In the genomic region with DNA sequence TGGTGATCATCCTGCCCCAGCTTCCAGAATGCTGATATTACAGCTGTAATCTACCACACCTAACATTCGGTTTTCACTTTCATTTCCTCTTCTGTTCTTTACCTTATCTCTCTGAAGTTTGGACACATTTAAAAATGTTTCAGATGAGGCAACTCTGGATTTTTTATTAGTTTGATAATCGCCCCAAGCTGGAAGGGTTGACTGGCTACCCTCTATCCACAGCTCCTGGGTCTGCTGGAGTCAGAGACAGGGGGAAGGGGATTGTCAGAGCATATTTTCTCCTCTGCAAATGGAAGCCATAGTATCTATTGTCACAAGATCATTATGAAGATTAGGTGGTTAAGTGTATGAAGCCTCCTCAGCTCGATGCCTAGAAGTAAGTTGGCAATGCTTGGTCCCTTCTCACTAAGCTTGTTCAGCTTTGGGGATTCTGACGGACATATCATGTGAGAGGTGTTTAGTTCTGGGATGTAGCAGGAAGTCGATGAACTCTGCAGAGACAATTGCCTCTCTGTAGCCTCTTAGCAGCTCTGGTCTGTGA, we compare ENCODE assay signal across 7 mouse cellular contexts. TPM values are rescaled to one million over a fixed set of nuclear protein-coding genes. Genes with fewer than 3 reads are reported as not detected.
A peak's percentile ranks its signal among the peaks of the same experiment; 100 is the strongest.
DNase-seq lines count a peak whose midpoint lies in the region; ATAC-seq and TF ChIP-seq lines count a peak whose summit lies in the region.

No protein-coding gene starts in this region.

- peak overlapping the region; percentile 98; the same call in 1 of the 2 replicates for H3K4me3 ChIP-seq in embryonic facial prominence, embryonic 12.5 days
- peak overlapping the region; percentile 80 for H3K4me3 ChIP-seq in intestine, postnatal 0 days (ENCODE audit: low read depth, low read length)

- peak overlapping the region; percentile 99 for H3K27ac ChIP-seq in embryonic facial prominence, embryonic 12.5 days
- H3K27ac ChIP-seq in intestine, postnatal 0 days (ENCODE audit: low read depth, low read length), result peak overlapping the region; percentile 8; the same call in 1 of the 2 replicates

- peaks cover 6% of the 10 kb centered on the region for H3K4me1 ChIP-seq in embryonic facial prominence, embryonic 12.5 days
- H3K4me1 ChIP-seq in intestine, postnatal 0 days (replicated peaks; ENCODE audit: control insufficient read depth, insufficient read depth, low read length), result 0 out of 2 replicates have a peak, but pooled peaks cover 3% of the 10 kb centered on the region

- H3K9ac ChIP-seq in embryonic facial prominence, embryonic 12.5 days, result 0 out of 2 replicates have a peak overlapping the region, but pooled peaks have one; percentile 100
- 0 out of 2 replicates have a peak overlapping the region, but pooled peaks have one; percentile 93 for H3K9ac ChIP-seq in intestine, postnatal 0 days (ENCODE audit: low read depth, low read length)

- no peaks in the 10 kb centered on the region for H3K27me3 ChIP-seq in embryonic facial prominence, embryonic 12.5 days
- no peaks in the 10 kb centered on the region for H3K27me3 ChIP-seq in intestine, postnatal 0 days (replicated peaks; ENCODE audit: control insufficient read depth, insufficient read depth, low read length)

- peaks cover 7% of the 10 kb centered on the region; the same call in 1 of the 2 replicates for H3K36me3 ChIP-seq in embryonic facial prominence, embryonic 12.5 days
- no peaks in the 10 kb centered on the region for H3K36me3 ChIP-seq in intestine, postnatal 0 days (ENCODE audit: control insufficient read depth, insufficient read depth)

- no peaks in the 10 kb centered on the region for H3K9me3 ChIP-seq in embryonic facial prominence, embryonic 12.5 days
- no peaks in the 10 kb centered on the region for H3K9me3 ChIP-seq in intestine, postnatal 0 days (ENCODE audit: control insufficient read depth)

- DNase-seq in 3T3-L1 (ENCODE audit: low read depth, low spot score), result peak; percentile 56
- peak; percentile 48 for DNase-seq in CD4-positive helper T cell, adult 2 months (ENCODE audit: low read depth, low spot score)
- peak; percentile 49 to 53 for DNase-seq in natural killer cell, adult 2 months (ENCODE audit: low spot score in 2 of 2)
- no peak for DNase-seq in ovary, postnatal 36 days (ENCODE audit: low spot score)
- no peak for DNase-seq in kidney, postnatal 10 days

- peak overlapping the region; percentile 76 for H3K4me2 ChIP-seq in embryonic facial prominence, embryonic 12.5 days (replicated peaks)
- peak overlapping the region; percentile 90 for H3K4me2 ChIP-seq in intestine, postnatal 0 days (replicated peaks; ENCODE audit: low read depth)

- no peak for ATAC-seq in embryonic facial prominence, embryonic 12.5 days (ENCODE audit: insufficient number of reproducible peaks, insufficient read depth, low FRiP score, low TSS enrichment)
- ATAC-seq in intestine, postnatal 0 days, result no peak

- WGBS in embryonic facial prominence, embryonic 12.5 days, result 32% methylated on average over 5 of the region's 5 CpGs
- 11% methylated on average over 5 of the region's 5 CpGs for WGBS in intestine, postnatal 0 days

- TF ChIP-seq CTCF in intestine, postnatal 0 days (IDR thresholded peaks at IDR 0.05; ENCODE audit: low read depth), result no peak

RNA-seq across cellular contexts. Expression of a gene that starts 1.0 kb away (rescaled TPM):
- 140 and 146 TPM in 2 replicates for polyA plus RNA-seq in embryonic facial prominence, embryonic 12.5 days (2016; fragmentation: Nextera tagmentation; extraction: Ambion mirVana)
- polyA plus RNA-seq in intestine, postnatal 0 days (2015; fragmentation: Nextera tagmentation; extraction: Ambion mirVana), result 19.1 and 22.8 TPM in 2 replicates

RNA-seq across cellular contexts. Expression of a gene that starts 51.5 kb away (rescaled TPM):
- 62.7 and 67.1 TPM in 2 replicates for polyA plus RNA-seq in embryonic facial prominence, embryonic 12.5 days (2016; fragmentation: Nextera tagmentation; extraction: Ambion mirVana)
- 21.7 and 22.9 TPM in 2 replicates for polyA plus RNA-seq in intestine, postnatal 0 days (2015; fragmentation: Nextera tagmentation; extraction: Ambion mirVana)

Comparison
In these comparisons a context has a peak if more than half of its experiments do, and no peak if none do; other contexts are left out.
1. DNase-seq: peak in 3T3-L1 (single experiment), CD4-positive helper T cell, adult 2 months (single experiment) and natural killer cell, adult 2 months (2 of 2); none in ovary, postnatal 36 days (single experiment) and kidney, postnatal 10 days (single experiment).